Mouse (Mus musculus): ENCODE results near the gene Erbb4. TPM values are rescaled to one million over a fixed set of nuclear protein-coding genes. Genes with fewer than 3 reads are reported as not detected.
A peak's percentile ranks its signal among the peaks of the same experiment; 100 is the strongest.

Erbb4 gene
- 0.56 and 0.73 TPM in 2 replicates for polyA plus RNA-seq (2015; fragmentation: Nextera tagmentation; extraction: Ambion mirVana)

- Histone ChIP-seq H3K4me3 (peak within 1 kb of the TSS; percentile 52), H3K9me3 (no peaks in the 10 kb centered on the region), H3K9ac (peak within 1 kb of the TSS; percentile 60), H3K4me2 (peak within 1 kb of the TSS; percentile 90), H3K36me3 (no peaks in the 10 kb centered on the region), H3K4me1 (peaks cover 27% of the 10 kb centered on the region), H3K27ac (no peak within 1 kb of the TSS), H3K27me3 (peaks cover 72% of the 10 kb centered on the region)
- peak; percentile 34; the same call in 1 of the 2 replicates for ATAC-seq (ENCODE audit: insufficient number of reproducible peaks, insufficient read depth, low FRiP score, low TSS enrichment, low read depth)
- under 1% methylated on average over 63 of the region's 63 CpGs for WGBS
Measured at GRCm38 (mm10) chr1:69107485-69108158, at the start of gene Erbb4. Erbb4 (minus strand) TSS chr1:69108059.

- 71% methylated on average over 2 of the region's 2 CpGs for WGBS
- H3K27ac ChIP-seq, result no peak overlapping the region
- H3K36me3 ChIP-seq, result no peaks in the 10 kb centered on the region
- H3K9ac ChIP-seq, result no peak overlapping the region
- no peaks in the 10 kb centered on the region for H3K4me1 ChIP-seq
- no peaks in the 10 kb centered on the region for H3K9me3 ChIP-seq
- H3K4me3 ChIP-seq, result no peak overlapping the region
- H3K4me2 ChIP-seq, result no peak overlapping the region
- no peaks in the 10 kb centered on the region for H3K27me3 ChIP-seq
- no peak for ATAC-seq (ENCODE audit: insufficient number of reproducible peaks, insufficient read depth, low FRiP score, low TSS enrichment, low read depth)
Measured at GRCm38 (mm10) chr1:69157346-69157745, 49.5 kb upstream of the Erbb4 start.

- Histone ChIP-seq H3K4me1 (no peaks in the 10 kb centered on the region), H3K9me3 (no peaks in the 10 kb centered on the region), H3K27ac (no peak overlapping the region), H3K9ac (no peak overlapping the region), H3K27me3 (no peaks in the 10 kb centered on the region), H3K36me3 (no peaks in the 10 kb centered on the region), H3K4me2 (no peak overlapping the region), H3K4me3 (no peak overlapping the region)
- ATAC-seq (ENCODE audit: insufficient number of reproducible peaks, insufficient read depth, low FRiP score, low TSS enrichment, low read depth), result no peak
Measured at GRCm38 (mm10) chr1:69141341-69141740, 33.5 kb upstream of the Erbb4 start.

DNA sequence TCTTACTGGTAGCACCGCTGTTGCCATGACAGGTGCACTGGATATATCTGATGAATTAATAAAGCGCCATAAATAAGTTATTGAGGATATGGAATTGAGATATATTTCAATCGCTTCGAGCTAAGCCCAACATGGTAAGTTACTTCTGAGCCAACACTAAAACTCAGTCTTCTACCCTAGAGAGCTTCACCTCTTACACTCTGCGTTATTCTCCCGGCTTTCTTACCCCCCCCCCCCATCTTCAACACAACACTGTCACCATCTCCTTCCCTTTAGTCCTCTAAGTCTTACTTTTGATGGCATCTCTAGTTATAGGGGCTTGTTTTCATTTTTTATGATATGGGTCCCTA lies 31.6 kb upstream of the Erbb4 start:
- H3K36me3 ChIP-seq, result no peaks in the 10 kb centered on the region

DNA sequence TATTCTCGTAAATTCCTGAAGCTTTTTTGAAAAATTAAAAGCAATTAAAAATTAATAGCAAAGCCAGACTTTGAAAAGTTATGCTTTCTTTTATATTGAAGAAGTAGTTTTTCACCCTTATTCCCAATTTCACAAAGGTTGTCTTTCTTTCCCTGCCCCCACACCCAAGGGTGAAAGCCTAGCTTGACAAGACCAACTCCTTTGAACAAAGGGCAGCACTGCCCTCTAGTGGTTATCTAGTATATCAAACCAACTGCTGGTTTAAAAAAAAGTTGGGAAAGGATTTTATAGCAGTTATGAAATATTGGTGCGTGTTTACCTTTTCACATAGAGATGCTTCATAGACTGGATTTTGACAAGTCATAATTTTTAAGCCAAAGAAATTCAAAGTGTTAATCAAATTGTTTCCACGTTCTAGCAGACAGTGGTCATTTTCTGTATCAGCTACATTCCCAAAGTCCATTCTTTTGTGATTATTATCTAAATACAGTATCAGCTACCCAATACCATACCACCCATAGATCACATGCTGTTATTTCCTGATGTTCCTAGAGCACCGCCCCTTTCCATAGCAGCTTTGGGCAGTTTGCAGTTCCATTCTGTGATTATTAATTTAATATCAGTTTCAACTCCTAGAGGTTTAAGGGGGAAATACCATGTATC lies 31.1 kb upstream of the Erbb4 start:
- Histone ChIP-seq H3K4me1 (no peaks in the 10 kb centered on the region), H3K4me3 (no peak overlapping the region), H3K4me2 (no peak overlapping the region), H3K9me3 (no peaks in the 10 kb centered on the region), H3K27ac (no peak overlapping the region), H3K36me3 (no peaks in the 10 kb centered on the region), H3K27me3 (no peaks in the 10 kb centered on the region), H3K9ac (no peak overlapping the region)
- ATAC-seq (ENCODE audit: insufficient number of reproducible peaks, insufficient read depth, low FRiP score, low TSS enrichment, low read depth), result no peak
- WGBS, result 31% methylated on average over 4 of the region's 4 CpGs

More for the DNA sequence above, 31.6 kb upstream of the Erbb4 start:
- Histone ChIP-seq H3K4me2 (no peak overlapping the region), H3K9ac (no peak overlapping the region), H3K4me1 (no peaks in the 10 kb centered on the region), H3K4me3 (no peak overlapping the region), H3K9me3 (no peaks in the 10 kb centered on the region), H3K27ac (no peak overlapping the region), H3K27me3 (no peaks in the 10 kb centered on the region)
- WGBS, result 52% methylated on average over 6 of the region's 6 CpGs
- ATAC-seq (ENCODE audit: insufficient number of reproducible peaks, insufficient read depth, low FRiP score, low TSS enrichment, low read depth), result no peak

GRCm38 (mm10) chr1:69124147-69124848 lies 16.4 kb upstream of the Erbb4 start:
- Histone ChIP-seq H3K27me3 (no peaks in the 10 kb centered on the region), H3K4me3 (no peak overlapping the region), H3K27ac (no peak overlapping the region), H3K9me3 (no peaks in the 10 kb centered on the region), H3K4me1 (no peaks in the 10 kb centered on the region), H3K36me3 (no peaks in the 10 kb centered on the region), H3K4me2 (no peak overlapping the region), H3K9ac (no peak overlapping the region)
- WGBS, result 89% methylated on average over 1 of the region's 1 CpGs
- no peak for ATAC-seq (ENCODE audit: insufficient number of reproducible peaks, insufficient read depth, low FRiP score, low TSS enrichment, low read depth)

DNA sequence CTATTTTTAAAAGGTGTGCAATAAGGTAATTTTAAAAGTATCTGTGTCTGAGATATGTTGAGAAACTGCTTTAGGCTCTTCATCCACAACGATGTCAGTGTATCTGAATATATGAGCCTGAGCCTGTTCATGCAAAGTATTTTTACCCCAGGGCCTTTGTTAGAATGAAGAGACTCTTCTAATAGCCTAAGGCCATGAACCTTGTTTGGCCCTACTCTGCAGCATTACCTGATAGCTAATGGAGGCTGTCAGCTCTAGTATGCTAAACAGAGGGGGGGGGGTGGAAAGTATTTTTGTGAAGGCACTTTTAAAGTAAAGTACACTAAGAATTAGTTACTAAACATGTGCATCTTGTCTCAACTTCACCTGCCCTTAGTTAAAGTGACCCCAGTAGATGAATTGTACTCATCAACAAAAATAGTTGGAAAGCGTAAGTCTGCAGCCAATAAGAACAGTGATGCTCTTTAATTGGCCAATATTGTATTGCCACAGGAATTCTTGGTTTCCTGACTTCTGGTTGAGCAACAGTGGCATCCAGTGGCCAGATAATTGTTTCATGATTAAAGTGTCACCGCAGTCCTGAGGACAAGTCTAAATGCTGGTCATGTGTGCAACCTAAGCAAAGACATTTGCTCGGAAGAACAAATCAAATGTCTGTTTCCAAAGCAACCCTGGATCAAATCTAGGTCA lies 10.5 kb upstream of the Erbb4 start:
- WGBS, result 64% methylated on average over 4 of the region's 4 CpGs
- ATAC-seq (ENCODE audit: insufficient number of reproducible peaks, insufficient read depth, low FRiP score, low TSS enrichment, low read depth), result no peak
- no peaks in the 10 kb centered on the region for H3K4me1 ChIP-seq
- no peak overlapping the region for H3K4me3 ChIP-seq
- no peak overlapping the region for H3K4me2 ChIP-seq
- H3K9ac ChIP-seq, result no peak overlapping the region
- no peaks in the 10 kb centered on the region for H3K27me3 ChIP-seq
- H3K9me3 ChIP-seq, result no peaks in the 10 kb centered on the region
- H3K36me3 ChIP-seq, result no peaks in the 10 kb centered on the region
- H3K27ac ChIP-seq, result no peak overlapping the region

DNA sequence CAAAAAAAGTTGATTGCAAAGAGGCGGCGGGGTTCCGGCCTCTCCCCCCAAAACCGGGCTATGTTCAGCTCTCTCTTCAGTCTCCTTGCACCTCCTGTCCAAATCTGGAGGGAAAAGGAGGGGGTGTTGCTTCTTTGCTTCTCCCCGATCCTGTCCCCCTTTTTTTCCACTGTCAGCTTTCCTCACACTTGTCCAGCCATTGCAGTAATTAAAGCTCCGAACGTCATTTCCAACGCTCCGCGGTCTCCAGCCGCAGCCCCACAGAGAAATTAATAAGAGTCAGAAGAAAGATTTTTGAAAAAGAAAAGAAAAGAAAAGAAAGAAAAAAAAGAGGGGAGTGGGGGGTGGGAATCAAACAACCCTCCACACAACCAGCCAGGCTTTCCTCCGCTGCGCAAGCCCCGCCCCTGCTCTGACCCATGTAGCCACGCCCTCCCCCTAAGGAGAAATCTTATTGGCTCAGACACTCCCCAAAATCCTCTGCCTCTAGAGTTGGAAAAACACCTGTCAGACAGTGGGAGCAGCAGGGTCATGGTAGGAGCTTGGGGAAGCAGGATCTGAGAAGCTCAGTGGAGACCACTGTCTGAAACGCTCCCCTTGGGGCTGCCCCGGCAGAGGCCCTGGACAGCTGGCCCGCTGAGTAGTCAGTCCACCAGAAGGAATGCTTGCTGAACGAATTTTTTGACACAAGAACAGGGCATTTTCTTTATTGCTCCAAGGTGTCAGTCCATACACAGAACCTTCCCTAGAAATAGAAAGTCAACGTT lies 483 bp upstream of the Erbb4 start:
- peak overlapping the region; percentile 52 for H3K4me3 ChIP-seq
- 4% methylated on average over 20 of the region's 20 CpGs for WGBS
- H3K4me1 ChIP-seq, result peaks cover 27% of the 10 kb centered on the region
- H3K36me3 ChIP-seq, result no peaks in the 10 kb centered on the region
- peaks cover 67% of the 10 kb centered on the region for H3K27me3 ChIP-seq
- H3K4me2 ChIP-seq, result peak overlapping the region; percentile 90
- H3K9ac ChIP-seq, result peak overlapping the region; percentile 60
- no peaks in the 10 kb centered on the region for H3K9me3 ChIP-seq
- no peak overlapping the region for H3K27ac ChIP-seq
- ATAC-seq (ENCODE audit: insufficient number of reproducible peaks, insufficient read depth, low FRiP score, low TSS enrichment, low read depth), result peak; percentile 71; the same call in 1 of the 2 replicates

DNA sequence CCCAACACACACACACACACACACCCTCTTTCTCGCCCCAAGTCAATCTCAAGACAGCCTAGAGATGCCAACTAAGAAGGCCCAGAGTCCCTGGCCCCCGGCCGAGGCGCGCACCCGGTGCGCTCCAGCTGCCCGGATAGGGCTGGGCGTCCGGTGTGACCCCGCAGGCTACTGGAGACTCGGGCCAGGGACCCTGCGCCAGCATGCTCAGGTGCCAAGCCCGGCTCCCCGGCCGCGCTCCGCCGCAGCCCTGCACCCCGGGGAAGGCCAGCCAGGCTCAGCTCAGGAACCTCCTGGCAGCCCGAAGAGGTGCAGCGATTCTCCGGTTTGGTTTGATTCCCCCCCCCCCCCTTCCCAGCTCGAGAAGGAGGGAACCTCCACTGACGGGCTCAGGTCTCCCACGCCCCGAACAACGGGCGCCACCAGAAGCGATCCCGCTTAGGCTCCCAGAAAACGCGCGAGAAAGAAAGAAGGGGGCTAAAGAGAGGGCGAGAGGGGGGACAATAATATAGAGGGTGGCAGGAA lies 860 bp downstream of the Erbb4 start:
- peak overlapping the region; percentile 52 for H3K4me3 ChIP-seq
- no peaks in the 10 kb centered on the region for H3K36me3 ChIP-seq
- peak; percentile 39; the same call in 1 of the 2 replicates for ATAC-seq (ENCODE audit: insufficient number of reproducible peaks, insufficient read depth, low FRiP score, low TSS enrichment, low read depth)
- WGBS, result under 1% methylated on average over 31 of the region's 35 CpGs
- peaks cover 27% of the 10 kb centered on the region for H3K4me1 ChIP-seq
- H3K9ac ChIP-seq, result peak overlapping the region; percentile 60
- H3K4me2 ChIP-seq, result peak overlapping the region; percentile 90
- H3K27ac ChIP-seq, result no peak overlapping the region
- H3K9me3 ChIP-seq, result no peaks in the 10 kb centered on the region
- H3K27me3 ChIP-seq, result peaks cover 76% of the 10 kb centered on the region

- Histone ChIP-seq H3K9ac (peak overlapping the region; percentile 60), H3K27me3 (peaks cover 75% of the 10 kb centered on the region), H3K27ac (no peak overlapping the region), H3K4me2 (peak overlapping the region; percentile 90), H3K4me1 (peaks cover 27% of the 10 kb centered on the region), H3K4me3 (peak overlapping the region; percentile 52), H3K9me3 (no peaks in the 10 kb centered on the region), H3K36me3 (no peaks in the 10 kb centered on the region)
- under 1% methylated on average over 24 of the region's 24 CpGs for WGBS
- 0 out of 2 replicates have a peak, but pooled peaks have one; percentile 34 for ATAC-seq (ENCODE audit: insufficient number of reproducible peaks, insufficient read depth, low FRiP score, low TSS enrichment, low read depth)
Measured at GRCm38 (mm10) chr1:69106322-69106761, 1.5 kb downstream of the Erbb4 start.
